Mouse (Mus musculus) cerebellum, adult 2 months (tissue): ENCODE measurements at regions not wholly inside any gene's neighbourhood (a gene's known extent, or its start where the extent isn't known, plus 50 kb on each side); places are given as distances from the start of the nearest gene placed in this dataset.

ENCODE experiments used
- DNase-seq, 2 experiments: peaks; one replicate each; pipeline ENCODE4 v3.0.0; 2021
- H3K27ac ChIP-seq: fragments of 200-500 bp; 2 replicates; pipeline ENCODE4 v1.5.1; 2012; ENCODE audit warnings: low read length, control low read depth, inconsistent platforms; ENCODE audit not compliant: insufficient read depth
- H3K27me3 ChIP-seq: fragments of 200-500 bp; 2 replicates; pipeline ENCODE4 v1.6.1; 2012; ENCODE audit warnings: inconsistent platforms, mild to moderate bottlenecking, low read length, moderate library complexity; ENCODE audit not compliant: control insufficient read depth, insufficient read depth
- H3K4me1 ChIP-seq: fragments of 200-500 bp; 2 replicates; pipeline ENCODE4 v1.6.1; 2011; ENCODE audit warnings: low read length; ENCODE audit not compliant: control insufficient read depth, insufficient read depth
- H3K4me3 ChIP-seq: fragments of 200-500 bp; replicated peaks from 2 replicates; pipeline ENCODE3; 2011; ENCODE audit warnings: mild to moderate bottlenecking, low read depth, low read length, control low read depth; ENCODE audit not compliant: insufficient read depth
- CTCF ChIP-seq: fragments of 200-500 bp; IDR thresholded peaks from 2 replicates; pipeline ENCODE4 v1.5.1; 2011; ENCODE audit warnings: low read depth, mild to moderate bottlenecking, control low read depth, low read length, moderate library complexity, borderline replicate concordance; ENCODE audit not compliant: insufficient read depth
- POLR2A ChIP-seq: fragments of 200-500 bp; IDR thresholded peaks from 2 replicates; pipeline ENCODE4 v1.6.1; 2011; ENCODE audit warnings: low read length, control low read depth, borderline replicate concordance; ENCODE audit not compliant: insufficient read depth
- WGBS: fragments of 180-500 bp; shearing (Covaris S2); methylation state at CpG from one replicate; pipeline ENCODE4 v1.1.7; 2018; 5-methylcytosine and 5-hydroxymethylcytosine counted together

GRCm38 (mm10) chr12:9655794-9656193 is 85.9 kb downstream of the Osr1 start:
- no peaks in the 10 kb centered on the region for H3K4me1 ChIP-seq
- DNase-seq, result no peak
- TF ChIP-seq CTCF, result no peak
- no peak for TF ChIP-seq POLR2A
- no peak overlapping the region for H3K4me3 ChIP-seq
- 54% methylated on average over 1 of the region's 1 CpGs for WGBS
- no peak overlapping the region for H3K27ac ChIP-seq
- H3K27me3 ChIP-seq, result no peaks in the 10 kb centered on the region

- Histone ChIP-seq H3K4me1 (no peaks in the 10 kb centered on the region), H3K4me3 (no peak overlapping the region), H3K27me3 (no peaks in the 10 kb centered on the region), H3K27ac (no peak overlapping the region)
- 82% methylated on average over 3 of the region's 3 CpGs for WGBS
- TF ChIP-seq CTCF, result no peak
- no peak for TF ChIP-seq POLR2A
- no peak for DNase-seq
Observed at GRCm38 (mm10) chr12:9656324-9656723, 86.4 kb downstream of the Osr1 start.

- WGBS, result 16% methylated on average over 8 of the region's 8 CpGs
- TF ChIP-seq CTCF (no peak), POLR2A (no peak)
- no peak overlapping the region for H3K27ac ChIP-seq
- DNase-seq, result no peak
- H3K4me3 ChIP-seq, result no peak overlapping the region
- H3K4me1 ChIP-seq, result no peaks in the 10 kb centered on the region
- H3K27me3 ChIP-seq, result no peaks in the 10 kb centered on the region
Observed at GRCm38 (mm10) chr12:9657199-9657766, 87.4 kb downstream of the Osr1 start.

- TF ChIP-seq POLR2A (no peak), CTCF (no peak)
- H3K4me1 ChIP-seq, result no peaks in the 10 kb centered on the region
- no peak overlapping the region for H3K4me3 ChIP-seq
- no peaks in the 10 kb centered on the region for H3K27me3 ChIP-seq
- DNase-seq, result peak in 1 of 2 experiments; percentile 24
- WGBS, result 4% methylated on average over 8 of the region's 8 CpGs
- H3K27ac ChIP-seq, result no peak overlapping the region
Observed at GRCm38 (mm10) chr12:9657793-9658192, 87.9 kb downstream of the Osr1 start.

- H3K27ac ChIP-seq, result no peak overlapping the region
- no peak for DNase-seq
- H3K4me1 ChIP-seq, result no peaks in the 10 kb centered on the region
- no peaks in the 10 kb centered on the region for H3K27me3 ChIP-seq
- TF ChIP-seq POLR2A (no peak), CTCF (no peak)
- H3K4me3 ChIP-seq, result no peak overlapping the region
- WGBS, result 34% methylated on average over 1 of the region's 1 CpGs
Observed at GRCm38 (mm10) chr12:9660299-9660698, 90.4 kb downstream of the Osr1 start.

- H3K4me3 ChIP-seq, result no peak overlapping the region
- no peak overlapping the region for H3K27ac ChIP-seq
- H3K4me1 ChIP-seq, result no peaks in the 10 kb centered on the region
- no peaks in the 10 kb centered on the region for H3K27me3 ChIP-seq
- TF ChIP-seq POLR2A (no peak), CTCF (no peak)
- no peak for DNase-seq
Observed at GRCm38 (mm10) chr12:9688776-9689175, 118.9 kb downstream of the Osr1 start.

- 85% methylated on average over 4 of the region's 4 CpGs for WGBS
- H3K4me1 ChIP-seq, result no peaks in the 10 kb centered on the region
- no peak overlapping the region for H3K4me3 ChIP-seq
- no peaks in the 10 kb centered on the region for H3K27me3 ChIP-seq
- no peak overlapping the region for H3K27ac ChIP-seq
- DNase-seq, result no peak
- TF ChIP-seq POLR2A (no peak), CTCF (no peak)
Observed at GRCm38 (mm10) chr12:9689541-9689940, 119.6 kb downstream of the Osr1 start.

- 3% methylated on average over 1 of the region's 1 CpGs for WGBS
- TF ChIP-seq POLR2A (no peak), CTCF (no peak)
Observed at GRCm38 (mm10) chr12:9732921-9733320, 163.0 kb downstream of the Osr1 start.

More at GRCm38 (mm10) chr12:9732921-9733320, 163.0 kb downstream of the Osr1 start:
- Histone ChIP-seq H3K4me3 (no peak overlapping the region), H3K27me3 (no peaks in the 10 kb centered on the region), H3K27ac (no peak overlapping the region), H3K4me1 (no peaks in the 10 kb centered on the region)
- DNase-seq, result no peak
